Mouse (Mus musculus) heart, adult 18-20 months (tissue): ENCODE results near the gene Gm572. TPM values are rescaled to one million over a fixed set of nuclear protein-coding genes. Genes with fewer than 3 reads are reported as not detected.
A peak's percentile ranks its signal among the peaks of the same experiment; 100 is the strongest.

ENCODE experiments used
- DNase-seq, 2 experiments: peaks; one replicate each; pipeline ENCODE4 v3.0.0; 2021 to 2022; ENCODE audit warnings: mixed read lengths in 1 of 2
- total RNA-seq, 2 experiments: library from RNA; stranded (reverse); gene quantifications; 2 replicates each; pipeline ENCODE4 v1.2.3; 2021

Gm572 gene
- total RNA-seq, 2 experiments from 2014 or later, result 5.8 to 6.1 TPM

GRCm38 (mm10) chr4:148625756-148626622 is 17.1 kb upstream of the Gm572 start:
- peak; percentile 40 to 45 for DNase-seq

DNA sequence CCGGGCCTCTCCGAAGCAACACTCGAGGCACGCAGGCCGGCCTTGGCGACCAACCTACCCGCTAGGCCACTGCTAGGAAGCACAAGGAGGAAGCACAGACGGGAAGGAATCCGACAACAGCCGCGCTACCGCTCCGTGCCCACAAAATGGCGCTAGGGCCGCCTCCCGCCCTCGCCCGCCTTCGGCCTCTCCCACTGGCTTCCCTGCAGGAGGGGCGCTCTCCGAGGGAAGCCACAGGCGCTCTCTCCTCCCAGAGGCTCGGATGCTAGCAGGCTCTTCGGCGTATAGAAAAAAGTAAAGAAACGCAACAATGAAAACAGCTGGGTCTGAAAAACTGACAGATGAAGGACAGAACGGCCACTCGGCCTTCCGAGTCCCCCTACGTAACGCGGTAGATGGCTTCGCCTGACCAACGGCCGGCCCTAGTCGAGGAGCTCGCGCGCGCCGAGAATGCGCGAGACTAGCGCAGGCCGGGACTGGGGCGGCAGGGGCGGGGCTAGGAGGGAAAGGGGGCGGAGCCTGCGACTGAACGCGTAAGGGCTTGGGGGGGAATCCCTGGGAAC is 16.4 kb upstream of the Gm572 start, which contains the start of gene Tardbp:
Gene Tardbp, minus strand, starts transcription at position 397 of the 563 bp plus-strand sequence.
- DNase-seq, result peak; percentile 96 to 97

- no peak for DNase-seq
Measured at GRCm38 (mm10) chr4:148627246-148627645, 15.9 kb upstream of the Gm572 start.

- DNase-seq, result no peak
Measured at GRCm38 (mm10) chr4:148632013-148632692, 11.0 kb upstream of the Gm572 start.

- DNase-seq, result no peak
Measured at GRCm38 (mm10) chr4:148633395-148634061, 9.6 kb upstream of the Gm572 start.

DNA sequence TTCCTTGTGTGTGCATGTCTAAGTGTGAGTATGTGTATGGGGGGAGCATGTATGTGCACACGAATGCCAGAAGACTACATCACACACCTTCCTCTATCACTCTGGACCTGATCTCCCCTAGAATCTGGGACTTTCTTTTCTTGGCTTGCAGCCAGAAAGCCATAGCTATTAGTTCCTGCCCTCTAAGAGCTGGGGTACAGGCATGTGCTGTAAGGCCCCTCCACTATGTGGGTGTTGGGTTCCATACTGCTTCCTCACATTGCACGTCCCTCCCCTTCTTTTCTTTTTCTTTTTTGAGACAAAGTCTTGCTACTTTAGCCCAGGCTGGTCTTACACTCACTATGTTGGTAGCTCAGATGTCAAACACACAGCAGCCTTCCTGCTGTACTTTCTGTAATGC is 7.8 kb upstream of the Gm572 start:
- no peak for DNase-seq

DNA sequence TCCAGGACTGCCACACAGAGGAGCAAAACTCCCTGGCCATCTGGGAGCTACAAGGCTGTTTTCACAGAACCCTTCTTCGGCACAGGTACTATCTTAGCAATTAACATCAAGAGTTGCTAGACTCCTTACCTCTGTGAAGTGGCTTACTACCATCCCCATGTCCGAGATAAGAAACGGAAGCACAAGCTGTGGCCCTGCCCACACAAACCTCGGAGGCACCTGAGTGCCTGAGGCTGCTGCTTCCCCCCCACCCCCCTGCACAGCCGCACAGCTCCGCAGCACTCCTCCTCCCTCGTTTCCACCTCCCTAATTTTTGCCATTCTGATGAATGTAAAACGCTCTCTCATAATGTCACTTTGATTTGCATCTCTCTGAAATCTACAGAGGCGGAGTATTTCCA is 4.8 kb upstream of the Gm572 start:
- DNase-seq, result no peak

GRCm38 (mm10) chr4:148639455-148639854 is 3.7 kb upstream of the Gm572 start:
- no peak for DNase-seq

- DNase-seq, result no peak
Measured at GRCm38 (mm10) chr4:148641121-148641520, 2.0 kb upstream of the Gm572 start.

GRCm38 (mm10) chr4:148644157-148644511 is 1.0 kb downstream of the Gm572 start:
- DNase-seq, result peak; percentile 42 to 71

GRCm38 (mm10) chr4:148644926-148645325 is 1.8 kb downstream of the Gm572 start:
- no peak for DNase-seq

DNA sequence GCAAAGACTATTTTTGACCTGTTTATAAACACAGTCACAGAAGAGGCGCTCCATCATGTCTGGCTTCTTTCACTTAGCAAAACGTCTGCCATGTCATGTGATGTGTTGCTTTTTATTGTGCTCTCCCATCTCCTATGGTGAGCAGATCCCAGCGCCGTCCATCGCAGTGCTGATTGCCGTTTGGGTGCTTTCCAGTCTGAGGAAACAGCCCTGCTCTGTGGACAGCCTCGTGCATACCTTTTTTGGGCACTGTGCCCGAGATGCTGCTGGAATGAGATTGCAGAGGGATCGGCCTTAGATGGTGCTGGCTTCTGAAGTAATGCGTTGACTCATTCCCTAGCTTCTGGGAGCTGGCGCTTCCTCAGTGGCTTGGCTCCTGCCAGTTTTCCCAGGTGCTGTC is 3.5 kb downstream of the Gm572 start:
- peak; percentile 35 to 54 for DNase-seq

- DNase-seq, result no peak
Measured at GRCm38 (mm10) chr4:148649309-148649708, 6.2 kb downstream of the Gm572 start.

DNA sequence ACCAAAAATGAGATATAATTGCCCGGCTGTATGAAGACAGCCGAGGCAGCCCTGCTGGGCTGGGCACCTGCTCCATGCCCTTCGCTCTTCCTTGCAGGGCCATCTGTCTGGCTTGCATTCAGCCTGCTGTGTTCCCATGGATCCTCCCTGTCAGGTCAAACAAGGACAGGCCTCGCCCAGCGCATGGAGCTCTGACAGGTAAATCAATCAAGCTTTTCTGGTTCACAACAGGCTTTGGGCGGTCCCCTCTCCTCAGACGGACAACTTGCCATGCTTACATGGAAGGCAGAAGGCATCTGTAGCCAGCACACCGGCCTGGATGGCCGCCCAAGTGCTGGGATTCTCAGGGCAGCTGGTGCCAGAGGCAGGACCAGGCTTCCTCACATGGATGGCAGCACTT is 7.9 kb downstream of the Gm572 start:
- DNase-seq, result peak; percentile 51

DNA sequence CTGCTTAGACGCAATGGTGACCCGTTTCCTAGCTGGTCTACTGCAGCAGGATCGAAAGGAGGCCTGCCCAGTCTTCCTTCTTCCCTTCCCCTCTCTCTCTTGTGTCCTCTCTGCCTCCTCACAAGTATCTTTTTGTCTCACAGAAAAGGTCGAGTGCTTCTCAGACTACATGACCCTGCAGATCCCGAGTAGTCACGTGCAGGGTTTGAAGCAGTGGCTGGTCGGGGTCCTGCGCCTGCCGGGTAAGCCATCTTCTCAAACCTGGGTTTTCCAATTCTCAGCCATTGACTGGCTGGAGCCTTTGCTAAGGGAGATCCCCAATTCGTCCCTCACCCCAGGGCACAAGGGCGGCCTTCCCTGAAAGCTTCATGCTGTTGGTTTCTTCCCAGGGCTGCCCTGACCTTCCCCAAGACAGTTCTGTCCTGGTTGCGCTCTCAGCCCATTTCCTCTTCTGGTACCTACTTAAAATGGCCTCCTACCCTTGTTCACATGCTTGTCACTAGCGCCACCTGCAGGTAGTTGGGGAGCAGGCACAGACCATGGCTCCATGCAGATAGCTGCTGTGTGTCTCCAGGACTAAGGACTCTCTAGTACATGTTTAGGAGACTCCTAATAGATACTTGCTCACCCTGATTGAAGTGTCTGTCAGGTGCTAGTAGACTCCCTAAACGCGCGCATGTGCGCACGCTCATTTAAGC is 11.7 kb downstream of the Gm572 start:
- no peak for DNase-seq

GRCm38 (mm10) chr4:148656691-148657258 is 13.7 kb downstream of the Gm572 start:
- no peak for DNase-seq

DNA sequence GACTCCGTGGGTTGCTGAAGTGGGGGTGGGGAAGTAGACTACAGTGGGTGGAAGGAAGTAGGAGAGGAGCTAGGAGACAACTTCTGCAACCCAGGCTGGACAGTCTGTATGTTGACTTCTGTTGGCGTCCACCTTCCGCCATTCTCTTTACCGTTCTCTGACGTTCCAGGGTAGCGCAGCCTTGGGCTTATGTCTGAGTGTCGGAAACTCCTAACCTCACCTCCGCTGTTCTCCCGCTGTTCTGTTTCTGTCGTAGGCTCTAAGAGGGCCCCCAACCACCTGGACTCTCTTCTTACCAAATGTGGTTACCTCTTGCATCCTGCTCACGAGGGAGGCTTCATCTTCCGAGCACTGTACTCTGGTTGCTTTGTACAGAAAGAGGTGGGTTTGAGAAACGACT is 14.7 kb downstream of the Gm572 start:
- no peak for DNase-seq

DNA sequence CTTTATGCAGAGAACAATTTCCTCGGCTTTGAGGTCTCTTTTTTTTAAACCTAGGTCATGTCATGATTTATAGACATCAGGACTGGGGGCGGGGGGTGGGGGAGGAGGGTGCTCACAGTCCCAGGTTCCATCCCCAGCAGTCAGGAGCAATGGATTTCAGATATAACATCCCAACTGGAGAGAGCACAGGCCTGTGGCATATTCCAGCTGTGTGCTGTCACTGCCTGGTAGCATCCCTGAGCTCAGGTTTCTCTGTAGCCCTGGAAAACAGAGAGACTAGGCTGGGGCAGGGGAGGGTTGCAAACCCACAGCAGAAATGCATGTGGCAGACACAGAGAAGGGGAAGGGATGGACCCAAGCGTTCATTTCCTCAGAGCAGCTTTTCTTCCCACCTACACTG is 17.1 kb downstream of the Gm572 start:
- DNase-seq, result no peak

GRCm38 (mm10) chr4:148662168-148662965 is 19.2 kb downstream of the Gm572 start:
- peak; percentile 64 to 90 for DNase-seq

DNA sequence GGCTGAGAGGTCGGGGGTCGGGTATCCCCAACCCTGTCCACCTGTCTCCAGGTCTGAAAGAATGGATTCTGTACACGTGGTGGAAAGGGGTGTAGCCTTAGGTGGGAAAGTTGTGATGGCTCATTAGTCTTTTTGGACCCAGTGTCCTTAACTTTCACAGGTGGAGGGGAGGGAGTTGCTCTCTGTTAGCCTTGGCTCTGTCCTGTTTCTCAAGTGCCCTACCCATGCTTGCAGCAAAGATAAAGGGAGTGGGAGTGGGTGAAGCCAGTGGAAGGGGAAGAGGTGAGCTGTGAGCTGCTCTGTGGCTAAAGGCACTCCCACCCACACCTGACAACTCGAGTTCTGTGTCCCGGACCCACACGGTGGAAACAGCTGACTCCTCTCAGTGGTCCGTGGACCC is 20.2 kb downstream of the Gm572 start:
- DNase-seq, result no peak

- no peak for DNase-seq
Measured at GRCm38 (mm10) chr4:148664021-148664420, 20.9 kb downstream of the Gm572 start.
